Mouse (Mus musculus) testis, adult 2 months (tissue): ENCODE data around the gene Hoxa13. TPM values are rescaled to one million over a fixed set of nuclear protein-coding genes. Genes with fewer than 3 reads are reported as not detected.

Experiments used
- H3K27ac ChIP-seq: fragments of 200-500 bp; 2 replicates; pipeline ENCODE4 v1.5.1; 2012; ENCODE audit warnings: low read depth, low read length; ENCODE audit not compliant: control insufficient read depth, insufficient read depth
- H3K27me3 ChIP-seq: fragments of 200-500 bp; 2 replicates; pipeline ENCODE4 v1.6.1; 2012; ENCODE audit warnings: mild to moderate bottlenecking, low read length, moderate library complexity; ENCODE audit not compliant: control insufficient read depth, insufficient read depth
- H3K36me3 ChIP-seq: fragments of 200-500 bp; 2 replicates; pipeline ENCODE4 v1.6.1; 2012; ENCODE audit warnings: mild to moderate bottlenecking, low read length; ENCODE audit not compliant: control insufficient read depth, insufficient read depth
- H3K4me1 ChIP-seq: fragments of 200-500 bp; 2 replicates; pipeline ENCODE4 v1.6.1; 2012; ENCODE audit warnings: low read length; ENCODE audit not compliant: control insufficient read depth, insufficient read depth
- H3K4me3 ChIP-seq: fragments of 200-500 bp; 2 replicates; pipeline ENCODE4 v1.5.1; 2012; ENCODE audit warnings: low read depth, mild to moderate bottlenecking, low read length, moderate library complexity, mixed read lengths; ENCODE audit not compliant: control insufficient read depth
- CTCF ChIP-seq: fragments of 200-500 bp; IDR thresholded peaks from 2 replicates; pipeline ENCODE4 v1.5.1; 2012; ENCODE audit warnings: low read depth, mild to moderate bottlenecking, inconsistent platforms, low read length, moderate library complexity; ENCODE audit not compliant: control insufficient read depth, insufficient read depth, insufficient replicate concordance
- POLR2A ChIP-seq: fragments of 200-500 bp; IDR thresholded peaks from 2 replicates; pipeline ENCODE4 v1.6.1; 2012; ENCODE audit warnings: low read depth, mild to moderate bottlenecking, inconsistent platforms, low read length, moderate library complexity; ENCODE audit not compliant: control insufficient read depth
- polyA plus RNA-seq: library from polyadenylated mRNA; depleted of rRNA; stranded (reverse); fragments of >200 nt; gene quantifications from 2 replicates; pipeline ENCODE4 v1.2.3, GENCODE M21; 2012

Hoxa13 gene
- polyA plus RNA-seq, 1 experiment, result not detected

DNA sequence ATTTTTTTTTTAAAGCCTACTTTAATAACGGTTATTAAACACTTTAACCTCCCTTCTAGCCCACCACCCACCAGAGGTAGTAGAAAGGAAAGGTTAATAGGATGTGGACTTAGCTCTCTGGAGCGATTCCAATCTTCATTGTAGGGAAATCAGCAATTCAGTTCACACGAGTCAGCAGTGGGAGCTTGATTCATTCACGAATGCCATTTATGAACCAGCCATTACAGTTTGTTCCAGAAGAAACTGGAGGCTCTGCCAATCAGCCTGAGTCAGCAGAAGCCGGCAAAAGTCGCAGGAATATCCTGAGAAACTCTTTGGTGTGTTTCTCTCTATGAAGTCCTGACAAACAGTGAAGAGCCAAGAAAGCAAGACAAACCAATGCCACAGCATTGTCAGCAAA is 33.9 kb upstream of the Hoxa13 start:
- Histone ChIP-seq H3K36me3 (no peaks in the 10 kb centered on the region), H3K4me3 (no peak overlapping the region), H3K4me1 (peaks cover 7% of the 10 kb centered on the region), H3K27me3 (peaks cover 2% of the 10 kb centered on the region; the same call in 1 of the 2 replicates), H3K27ac (no peak overlapping the region)
- TF ChIP-seq POLR2A (no peak), CTCF (no peak)

DNA sequence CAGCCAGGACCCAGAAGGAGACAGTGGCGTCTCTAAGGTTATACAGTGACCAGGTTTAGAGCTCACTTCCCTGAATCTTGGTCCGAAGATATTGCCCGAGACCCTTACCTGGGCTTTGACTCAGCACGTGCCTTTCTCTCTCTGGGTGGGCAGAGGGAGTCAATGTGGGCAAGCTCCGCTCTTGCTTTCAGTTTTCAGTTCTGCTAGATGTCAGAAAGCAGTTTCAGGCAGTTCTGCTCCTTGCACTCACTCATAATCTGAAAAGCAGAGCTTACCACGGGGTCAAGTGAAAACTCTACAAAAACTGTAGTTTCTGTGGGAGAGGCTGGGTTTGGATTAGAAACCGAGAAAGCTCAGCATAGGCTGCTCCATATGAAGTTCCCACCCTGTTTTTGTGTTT is 31.6 kb upstream of the Hoxa13 start:
- H3K27ac ChIP-seq, result no peak overlapping the region
- peaks cover 2% of the 10 kb centered on the region; the same call in 1 of the 2 replicates for H3K27me3 ChIP-seq

DNA sequence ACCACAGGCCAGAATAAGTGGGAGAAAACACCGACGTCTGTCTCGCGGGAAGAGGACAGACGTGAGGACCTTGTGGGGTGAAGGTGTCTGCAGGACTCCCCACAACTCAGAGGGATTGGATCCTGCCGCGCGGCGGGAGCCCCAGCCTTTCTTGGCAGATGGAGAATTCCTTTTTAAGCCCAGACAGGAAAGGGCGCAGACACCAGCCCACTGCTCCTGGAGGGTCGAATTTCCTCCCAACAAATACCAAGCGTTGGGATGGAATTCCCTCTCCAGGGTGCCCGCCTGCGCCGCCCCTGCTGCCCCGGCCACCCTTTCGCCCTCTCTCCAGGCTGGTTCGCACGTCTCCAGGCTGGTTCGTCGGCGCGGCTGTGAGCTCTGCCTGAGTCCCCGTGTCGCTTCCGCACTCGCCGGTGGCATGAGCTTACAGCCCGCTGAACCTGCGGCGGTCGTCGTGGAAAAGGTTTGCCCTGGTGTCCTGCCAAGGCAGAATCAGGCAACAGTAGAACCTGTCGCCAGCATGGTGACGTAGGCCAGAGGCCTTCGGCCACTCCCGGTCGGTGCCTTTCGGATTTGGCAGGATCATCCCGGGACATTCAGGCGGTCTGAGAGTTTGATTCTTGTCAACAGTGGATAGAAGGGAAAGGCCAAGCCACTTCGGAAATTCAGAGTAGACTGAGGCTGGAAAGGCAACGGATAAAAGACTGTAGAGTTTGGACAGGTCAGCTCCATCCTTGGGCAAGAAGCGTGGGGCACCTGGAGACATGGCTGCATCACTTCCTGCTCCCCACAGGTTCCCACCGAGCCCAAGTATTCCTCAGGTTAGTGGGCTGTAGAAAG is 30.6 kb upstream of the Hoxa13 start:
- TF ChIP-seq POLR2A, result no peak
- TF ChIP-seq CTCF, result no peak
- Histone ChIP-seq H3K4me3 (peak overlapping the region; percentile 52), H3K27me3 (peaks cover 2% of the 10 kb centered on the region; the same call in 1 of the 2 replicates), H3K36me3 (no peaks in the 10 kb centered on the region), H3K27ac (no peak overlapping the region), H3K4me1 (peaks cover 7% of the 10 kb centered on the region)

More for the DNA sequence above, 31.6 kb upstream of the Hoxa13 start:
- no peak for TF ChIP-seq CTCF
- no peak for TF ChIP-seq POLR2A
- peaks cover 7% of the 10 kb centered on the region for H3K4me1 ChIP-seq
- H3K4me3 ChIP-seq, result no peak overlapping the region
- H3K36me3 ChIP-seq, result no peaks in the 10 kb centered on the region

DNA sequence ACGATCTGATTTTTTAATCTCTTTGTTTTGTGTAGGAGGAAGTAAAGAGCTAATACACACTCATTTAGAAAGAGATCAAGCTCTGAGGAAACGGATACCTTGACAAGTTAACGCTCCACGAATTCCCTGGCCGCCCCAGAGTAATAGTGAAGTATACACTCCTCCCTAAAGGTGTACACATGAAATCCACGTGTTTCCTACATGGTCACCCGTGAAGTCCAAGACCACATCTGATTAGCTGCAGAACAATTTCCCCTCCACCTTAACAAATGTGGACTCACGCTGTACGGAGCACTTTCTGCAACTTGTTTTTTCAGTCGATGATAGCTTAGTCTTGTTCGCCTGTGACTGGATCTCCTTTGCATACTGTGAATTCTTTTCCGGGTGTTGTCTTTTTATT is 29.5 kb upstream of the Hoxa13 start:
- Histone ChIP-seq H3K27me3 (peaks cover 2% of the 10 kb centered on the region; the same call in 1 of the 2 replicates), H3K27ac (no peak overlapping the region), H3K4me1 (peaks cover 7% of the 10 kb centered on the region), H3K36me3 (no peaks in the 10 kb centered on the region), H3K4me3 (no peak overlapping the region)
- TF ChIP-seq CTCF (no peak), POLR2A (no peak)

DNA sequence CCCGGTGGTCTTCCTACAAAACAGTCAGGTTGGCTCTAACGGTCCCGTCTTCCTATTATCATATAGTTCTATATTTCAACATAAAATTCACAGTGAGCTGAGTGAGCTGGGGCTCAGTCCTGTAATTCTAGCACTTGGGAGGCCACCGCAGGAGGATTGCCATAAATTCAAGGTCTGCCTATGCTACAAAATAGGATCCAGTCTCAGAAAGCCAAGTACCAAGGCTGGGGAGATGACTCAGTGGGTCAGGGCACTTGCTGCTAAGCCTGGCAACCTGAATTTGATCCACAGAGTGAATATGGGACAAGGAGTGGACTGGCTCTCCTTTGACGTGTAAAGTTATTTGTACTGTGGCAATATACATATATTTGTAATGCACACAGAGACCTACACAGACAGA is 23.2 kb upstream of the Hoxa13 start:
- Histone ChIP-seq H3K4me3 (no peak overlapping the region), H3K27ac (no peak overlapping the region), H3K36me3 (no peaks in the 10 kb centered on the region), H3K27me3 (no peaks in the 10 kb centered on the region), H3K4me1 (0 out of 2 replicates have a peak, but pooled peaks cover 3% of the 10 kb centered on the region)
- TF ChIP-seq POLR2A (no peak), CTCF (no peak)

DNA sequence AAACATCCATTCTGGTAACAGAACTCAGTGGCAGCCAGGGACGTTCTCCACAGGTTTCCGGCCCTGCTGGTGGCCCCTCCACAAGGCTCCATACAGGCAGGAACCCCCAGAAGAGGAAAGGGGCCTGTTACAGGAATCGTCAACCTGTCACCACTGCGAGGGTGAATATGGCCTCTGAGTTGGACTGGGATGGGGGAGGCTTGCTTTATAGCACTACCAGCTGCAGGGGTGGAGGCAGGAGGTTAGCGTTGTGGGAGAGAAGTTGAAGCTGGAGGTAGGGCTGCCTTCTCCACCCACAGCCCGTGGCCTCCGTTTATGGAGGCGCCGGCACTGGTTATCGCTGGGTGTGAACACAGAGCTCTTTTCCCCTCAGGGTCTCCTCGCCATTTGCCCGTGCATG is 20.4 kb upstream of the Hoxa13 start:
- Histone ChIP-seq H3K4me1 (0 out of 2 replicates have a peak, but pooled peaks cover 3% of the 10 kb centered on the region), H3K36me3 (no peaks in the 10 kb centered on the region), H3K4me3 (no peak overlapping the region), H3K27ac (no peak overlapping the region), H3K27me3 (no peaks in the 10 kb centered on the region)
- TF ChIP-seq POLR2A (no peak), CTCF (no peak)

DNA sequence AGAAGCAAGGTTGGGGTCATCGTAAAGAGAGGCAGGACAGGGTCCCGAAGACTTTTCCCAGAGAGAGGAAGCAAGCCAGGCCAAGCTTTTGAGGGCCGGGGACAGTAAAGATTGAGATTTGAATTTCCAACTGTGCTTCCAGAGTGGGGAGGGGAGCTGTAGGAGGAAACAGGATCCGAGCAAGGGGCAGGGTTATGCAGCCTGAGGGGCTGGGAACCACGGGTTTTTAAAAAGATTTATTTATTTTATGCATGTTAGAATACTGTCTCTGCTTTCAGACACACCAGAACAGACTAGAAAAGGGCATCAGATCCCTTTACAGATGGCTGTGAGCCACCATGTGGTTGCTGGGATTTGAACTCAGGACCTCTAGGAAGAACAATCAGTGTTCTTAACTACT is 16.2 kb upstream of the Hoxa13 start:
- no peak overlapping the region for H3K27ac ChIP-seq
- H3K4me3 ChIP-seq, result no peak overlapping the region
- TF ChIP-seq CTCF (no peak), POLR2A (no peak)
- no peaks in the 10 kb centered on the region for H3K36me3 ChIP-seq
- peaks cover 6% of the 10 kb centered on the region for H3K27me3 ChIP-seq
- peaks cover 8% of the 10 kb centered on the region for H3K4me1 ChIP-seq
